Mouse (Mus musculus) limb, embryonic 15.5 days (tissue): ENCODE measurements at regions not wholly inside any gene's neighbourhood (a gene's known extent, or its start where the extent isn't known, plus 50 kb on each side); places are given as distances from the start of the nearest gene placed in this dataset.

Experiments
- ATAC-seq: fragments of 200-750 bp; cut with Nextera tagmentation; 2 replicates; pipeline ENCODE4 v1.8.0; 2017; ENCODE audit warnings: low read depth, moderate TSS enrichment; ENCODE audit not compliant: insufficient number of reproducible peaks, low FRiP score, low TSS enrichment
- H3K27ac ChIP-seq: fragments of 300-500 bp; sonication (generic); 2 replicates; pipeline ENCODE4 v1.5.1; 2015; ENCODE audit warnings: moderate library complexity, mild to moderate bottlenecking, inconsistent platforms
- H3K27me3 ChIP-seq: fragments of 300-500 bp; sonication (generic); 2 replicates; pipeline ENCODE4 v1.6.1; 2015; ENCODE audit warnings: inconsistent platforms
- H3K36me3 ChIP-seq: fragments of 300-500 bp; sonication (generic); 2 replicates; pipeline ENCODE4 v1.6.1; 2015; ENCODE audit warnings: inconsistent platforms
- H3K4me1 ChIP-seq: fragments of 300-500 bp; sonication (generic); 2 replicates; pipeline ENCODE4 v1.6.1; 2015; ENCODE audit warnings: inconsistent platforms
- H3K4me2 ChIP-seq: fragments of 300-500 bp; sonication (generic); 2 replicates; pipeline ENCODE4 v1.6.1; 2015; ENCODE audit warnings: mild to moderate bottlenecking, inconsistent platforms
- H3K4me3 ChIP-seq: fragments of 300-500 bp; sonication (generic); 2 replicates; pipeline ENCODE4 v1.5.1; 2015; ENCODE audit warnings: mild to moderate bottlenecking, inconsistent platforms
- H3K9ac ChIP-seq: fragments of 300-500 bp; sonication (generic); 2 replicates; pipeline ENCODE4 v1.6.1; 2015; ENCODE audit warnings: inconsistent platforms
- H3K9me3 ChIP-seq: fragments of 300-500 bp; sonication (generic); 2 replicates; pipeline ENCODE4 v1.6.1; 2016; ENCODE audit warnings: inconsistent platforms
- WGBS: fragments of 180-500 bp; shearing (Covaris S2); methylation state at CpG from one replicate; pipeline ENCODE4 v1.1.7; 2015; 5-methylcytosine and 5-hydroxymethylcytosine counted together

DNA sequence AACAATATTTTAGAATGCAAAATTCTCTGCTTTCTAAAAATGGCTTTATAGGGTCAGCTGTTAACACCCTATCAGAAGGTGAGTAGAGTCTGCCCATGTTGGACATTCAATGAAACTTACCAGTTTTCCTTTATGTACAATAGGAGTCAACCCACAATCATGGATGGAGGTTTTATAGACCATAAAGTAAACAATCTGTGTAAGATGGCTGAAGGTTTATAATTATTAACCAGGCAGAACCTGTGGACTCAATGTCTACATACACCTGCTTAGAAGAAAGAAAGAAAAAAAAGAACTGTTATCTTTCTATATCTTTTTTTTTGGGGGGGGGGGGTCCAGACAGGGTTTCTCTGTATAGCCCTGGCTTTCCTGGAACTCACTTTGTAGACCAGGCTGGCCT is 227.8 kb upstream of the Atp2b1 start:
- H3K27ac ChIP-seq: no peak overlapping the region
- H3K4me2 ChIP-seq: no peak overlapping the region
- H3K4me1 ChIP-seq: peaks cover 9% of the 10 kb centered on the region
- H3K36me3 ChIP-seq: no peaks in the 10 kb centered on the region
- no peaks in the 10 kb centered on the region for H3K27me3 ChIP-seq
- H3K9ac ChIP-seq: no peak overlapping the region
- H3K4me3 ChIP-seq: no peak overlapping the region
- no peak for ATAC-seq
- H3K9me3 ChIP-seq: no peaks in the 10 kb centered on the region

DNA sequence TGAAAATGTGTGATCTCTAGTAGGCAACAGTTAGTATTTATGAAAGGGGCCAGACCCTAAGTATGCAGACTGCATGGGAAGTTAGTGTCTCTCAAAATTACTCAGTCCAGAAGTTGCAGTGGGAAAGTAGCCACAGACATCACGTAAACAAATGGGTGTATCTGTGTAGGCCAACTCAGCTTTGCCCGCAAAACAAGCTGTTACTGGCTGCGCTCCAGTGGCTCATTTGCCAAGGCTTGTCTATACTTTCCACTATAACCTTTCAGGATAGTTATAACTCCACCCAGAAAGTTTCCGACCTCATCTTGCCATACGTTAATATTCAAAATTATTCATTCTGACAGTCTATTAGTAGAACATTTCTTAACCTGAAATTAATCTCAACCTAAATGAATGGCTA is 222.4 kb upstream of the Atp2b1 start:
- Histone ChIP-seq H3K27me3 (no peaks in the 10 kb centered on the region), H3K9me3 (no peaks in the 10 kb centered on the region), H3K4me2 (no peak overlapping the region), H3K4me3 (no peak overlapping the region), H3K9ac (no peak overlapping the region), H3K4me1 (no peaks in the 10 kb centered on the region), H3K27ac (no peak overlapping the region), H3K36me3 (no peaks in the 10 kb centered on the region)
- no peak for ATAC-seq
- WGBS: 71% methylated on average over 5 of the region's 5 CpGs

- Histone ChIP-seq H3K9ac (no peak overlapping the region), H3K27ac (no peak overlapping the region), H3K36me3 (no peaks in the 10 kb centered on the region), H3K9me3 (no peaks in the 10 kb centered on the region), H3K4me3 (no peak overlapping the region), H3K4me2 (no peak overlapping the region), H3K4me1 (no peaks in the 10 kb centered on the region), H3K27me3 (no peaks in the 10 kb centered on the region)
- ATAC-seq: no peak
- 91% methylated on average over 2 of the region's 2 CpGs for WGBS
Observed at GRCm38 (mm10) chr10:98694690-98695370, 219.4 kb upstream of the Atp2b1 start.

GRCm38 (mm10) chr10:98695371-98695725 is 218.9 kb upstream of the Atp2b1 start:
- no peak for ATAC-seq
- 91% methylated on average over 2 of the region's 2 CpGs for WGBS
- H3K9ac ChIP-seq: no peak overlapping the region
- no peaks in the 10 kb centered on the region for H3K4me1 ChIP-seq
- H3K27me3 ChIP-seq: no peaks in the 10 kb centered on the region
- H3K4me3 ChIP-seq: no peak overlapping the region
- no peak overlapping the region for H3K4me2 ChIP-seq
- H3K27ac ChIP-seq: no peak overlapping the region
- no peaks in the 10 kb centered on the region for H3K36me3 ChIP-seq
- no peaks in the 10 kb centered on the region for H3K9me3 ChIP-seq

DNA sequence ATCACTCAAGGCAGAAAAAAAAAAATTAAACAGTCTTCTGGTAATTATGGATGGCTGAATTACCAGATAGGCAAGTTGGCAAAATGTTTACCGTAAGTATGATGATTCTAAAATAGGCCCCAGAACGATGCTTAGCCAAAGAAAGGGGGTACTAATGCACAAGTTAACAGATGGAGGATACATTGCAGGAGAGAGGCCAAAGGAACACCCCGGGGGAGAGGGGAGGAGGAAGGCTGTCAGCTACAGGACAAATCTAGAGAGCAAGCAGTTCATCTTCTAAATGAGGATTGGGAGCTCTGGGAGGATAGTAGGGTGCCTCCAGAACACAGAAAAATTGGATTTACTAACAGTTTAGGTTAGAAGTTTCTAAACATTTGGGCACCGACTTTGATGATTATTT is 216.3 kb upstream of the Atp2b1 start:
- Histone ChIP-seq H3K9me3 (no peaks in the 10 kb centered on the region), H3K4me2 (no peak overlapping the region), H3K27ac (no peak overlapping the region), H3K27me3 (no peaks in the 10 kb centered on the region), H3K9ac (no peak overlapping the region), H3K36me3 (no peaks in the 10 kb centered on the region), H3K4me3 (no peak overlapping the region), H3K4me1 (peaks cover 6% of the 10 kb centered on the region; the same call in 1 of the 2 replicates)
- no peak for ATAC-seq
- WGBS: 80% methylated on average over 4 of the region's 4 CpGs

GRCm38 (mm10) chr10:98699579-98699978 is 214.6 kb upstream of the Atp2b1 start:
- Histone ChIP-seq H3K36me3 (no peaks in the 10 kb centered on the region), H3K27me3 (no peaks in the 10 kb centered on the region), H3K9me3 (no peaks in the 10 kb centered on the region), H3K4me3 (no peak overlapping the region), H3K27ac (no peak overlapping the region), H3K4me2 (no peak overlapping the region), H3K9ac (no peak overlapping the region), H3K4me1 (peaks cover 6% of the 10 kb centered on the region; the same call in 1 of the 2 replicates)
- 88% methylated on average over 4 of the region's 4 CpGs for WGBS
- ATAC-seq: no peak

- no peaks in the 10 kb centered on the region for H3K27me3 ChIP-seq
- H3K4me2 ChIP-seq: no peak overlapping the region
- H3K4me3 ChIP-seq: no peak overlapping the region
- no peak overlapping the region for H3K9ac ChIP-seq
- H3K36me3 ChIP-seq: no peaks in the 10 kb centered on the region
- no peaks in the 10 kb centered on the region for H3K9me3 ChIP-seq
- H3K27ac ChIP-seq: no peak overlapping the region
- peaks cover 6% of the 10 kb centered on the region; the same call in 1 of the 2 replicates for H3K4me1 ChIP-seq
- no peak for ATAC-seq
- 58% methylated on average over 4 of the region's 4 CpGs for WGBS
Observed at GRCm38 (mm10) chr10:98700407-98700806, 213.8 kb upstream of the Atp2b1 start.

GRCm38 (mm10) chr10:98701285-98701684 is 212.9 kb upstream of the Atp2b1 start:
- H3K27me3 ChIP-seq: no peaks in the 10 kb centered on the region
- no peaks in the 10 kb centered on the region for H3K9me3 ChIP-seq
- no peak overlapping the region for H3K9ac ChIP-seq
- H3K4me3 ChIP-seq: no peak overlapping the region
- WGBS: 18% methylated on average over 3 of the region's 3 CpGs
- H3K27ac ChIP-seq: peak overlapping the region; percentile 28; the same call in 1 of the 2 replicates
- H3K4me1 ChIP-seq: peaks cover 6% of the 10 kb centered on the region; the same call in 1 of the 2 replicates
- H3K4me2 ChIP-seq: no peak overlapping the region
- no peak for ATAC-seq
- no peaks in the 10 kb centered on the region for H3K36me3 ChIP-seq

- Histone ChIP-seq H3K27me3 (no peaks in the 10 kb centered on the region), H3K27ac (no peak overlapping the region), H3K9me3 (no peaks in the 10 kb centered on the region), H3K4me2 (no peak overlapping the region), H3K4me3 (no peak overlapping the region), H3K9ac (no peak overlapping the region), H3K4me1 (peaks cover 6% of the 10 kb centered on the region; the same call in 1 of the 2 replicates), H3K36me3 (no peaks in the 10 kb centered on the region)
- no peak for ATAC-seq
- 86% methylated on average over 5 of the region's 5 CpGs for WGBS
Observed at GRCm38 (mm10) chr10:98702470-98703215, 211.6 kb upstream of the Atp2b1 start.

GRCm38 (mm10) chr10:98703642-98704293 is 210.4 kb upstream of the Atp2b1 start:
- H3K9me3 ChIP-seq: no peaks in the 10 kb centered on the region
- H3K4me3 ChIP-seq: no peak overlapping the region
- peaks cover 6% of the 10 kb centered on the region; the same call in 1 of the 2 replicates for H3K4me1 ChIP-seq
- no peak for ATAC-seq
- H3K27me3 ChIP-seq: no peaks in the 10 kb centered on the region
- H3K4me2 ChIP-seq: no peak overlapping the region
- H3K27ac ChIP-seq: no peak overlapping the region
- WGBS: 46% methylated on average over 2 of the region's 2 CpGs
- H3K9ac ChIP-seq: no peak overlapping the region
- H3K36me3 ChIP-seq: no peaks in the 10 kb centered on the region

GRCm38 (mm10) chr10:98704559-98704958 is 209.6 kb upstream of the Atp2b1 start:
- H3K4me3 ChIP-seq: no peak overlapping the region
- ATAC-seq: 0 out of 2 replicates have a peak, but pooled peaks have one; percentile 61
- no peak overlapping the region for H3K27ac ChIP-seq
- H3K9me3 ChIP-seq: no peaks in the 10 kb centered on the region
- H3K36me3 ChIP-seq: no peaks in the 10 kb centered on the region
- peaks cover 6% of the 10 kb centered on the region; the same call in 1 of the 2 replicates for H3K4me1 ChIP-seq
- no peak overlapping the region for H3K9ac ChIP-seq
- WGBS: 68% methylated on average over 6 of the region's 6 CpGs
- no peaks in the 10 kb centered on the region for H3K27me3 ChIP-seq
- H3K4me2 ChIP-seq: no peak overlapping the region

DNA sequence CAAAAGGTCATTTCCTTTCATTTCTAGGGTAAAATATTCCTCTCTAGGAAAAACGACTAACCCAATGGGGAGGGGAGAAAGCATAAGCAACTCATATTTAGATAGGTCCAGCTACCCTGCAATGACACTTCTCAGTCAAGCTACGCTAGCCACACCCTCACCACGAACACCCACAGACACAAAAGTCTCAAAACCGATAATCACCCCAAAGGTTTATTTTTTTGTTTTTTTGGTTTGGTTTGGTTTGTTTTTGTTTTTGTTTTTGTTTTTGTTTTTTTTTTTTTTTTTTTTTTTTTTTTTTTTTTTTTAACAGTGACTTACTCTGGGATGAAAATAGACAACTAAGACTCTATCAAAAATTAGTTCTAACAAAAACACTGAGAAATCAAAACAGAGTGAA is 196.3 kb upstream of the Atp2b1 start:
- WGBS: 84% methylated on average over 4 of the region's 4 CpGs
- Histone ChIP-seq H3K27me3 (no peaks in the 10 kb centered on the region), H3K9me3 (no peaks in the 10 kb centered on the region), H3K4me3 (no peak overlapping the region), H3K27ac (no peak overlapping the region), H3K36me3 (no peaks in the 10 kb centered on the region), H3K4me2 (no peak overlapping the region), H3K9ac (no peak overlapping the region), H3K4me1 (no peaks in the 10 kb centered on the region)
- no peak for ATAC-seq
